Mouse (Mus musculus): ENCODE results near the gene Slc26a6. TPM values are rescaled to one million over a fixed set of nuclear protein-coding genes. Genes with fewer than 3 reads are reported as not detected.
A peak's percentile ranks its signal among the peaks of the same experiment; 100 is the strongest.

The Slc26a6 gene
- total RNA-seq, 2 experiments from 2014 or later = 9.8 to 11.2 TPM

- DNase-seq (ENCODE audit: low spot score in 2 of 2) = peak in 1 of 2 experiments; percentile 56
Measured at GRCm38 (mm10) chr9:108842989-108843388, 10.1 kb upstream of the Slc26a6 start.

GRCm38 (mm10) chr9:108845390-108845789, 7.7 kb upstream of the Slc26a6 start:
- no peak for DNase-seq (ENCODE audit: low spot score in 2 of 2)

- DNase-seq (ENCODE audit: low spot score in 2 of 2) = no peak
Measured at GRCm38 (mm10) chr9:108847374-108847773, 5.7 kb upstream of the Slc26a6 start.

- no peak for DNase-seq (ENCODE audit: low spot score in 2 of 2)
Measured at GRCm38 (mm10) chr9:108848419-108848818, 4.7 kb upstream of the Slc26a6 start.

- DNase-seq (ENCODE audit: low spot score in 2 of 2) = peak; percentile 73 to 88
Measured at GRCm38 (mm10) chr9:108853635-108854240, 655 bp downstream of the Slc26a6 start.

- DNase-seq (ENCODE audit: low spot score in 2 of 2) = peak; percentile 56 to 82
Measured at GRCm38 (mm10) chr9:108854241-108854696, 1.2 kb downstream of the Slc26a6 start.

- no peak for DNase-seq (ENCODE audit: low spot score in 2 of 2)
Measured at GRCm38 (mm10) chr9:108855335-108855734, 2.3 kb downstream of the Slc26a6 start.

- no peak for DNase-seq (ENCODE audit: low spot score in 2 of 2)
Measured at GRCm38 (mm10) chr9:108858792-108859527, 5.9 kb downstream of the Slc26a6 start.

GRCm38 (mm10) chr9:108912308-108912707, 59.2 kb downstream of the Slc26a6 start:
- DNase-seq (ENCODE audit: low spot score in 2 of 2) = no peak

GRCm38 (mm10) chr9:108913161-108913560, 60.1 kb downstream of the Slc26a6 start:
- DNase-seq (ENCODE audit: low spot score in 2 of 2) = no peak

- no peak for DNase-seq (ENCODE audit: low spot score in 2 of 2)
Measured at GRCm38 (mm10) chr9:108913621-108914020, 60.5 kb downstream of the Slc26a6 start.

GRCm38 (mm10) chr9:108914491-108914890, 61.4 kb downstream of the Slc26a6 start, which contains the start of gene Tmem89:
Tmem89 (plus strand) TSS chr9:108914619.
- DNase-seq (ENCODE audit: low spot score in 2 of 2) = no peak

- no peak for DNase-seq (ENCODE audit: low spot score in 2 of 2)
Measured at GRCm38 (mm10) chr9:108925897-108926296, 72.8 kb downstream of the Slc26a6 start.

- DNase-seq (ENCODE audit: low spot score in 2 of 2) = no peak
Measured at GRCm38 (mm10) chr9:108928424-108928823, 75.3 kb downstream of the Slc26a6 start.

- no peak for DNase-seq (ENCODE audit: low spot score in 2 of 2)
Measured at GRCm38 (mm10) chr9:108935991-108936390, 82.9 kb downstream of the Slc26a6 start.

GRCm38 (mm10) chr9:108936418-108937364, 83.6 kb downstream of the Slc26a6 start, which contains the start of gene Uqcrc1:
Uqcrc1 (plus strand) TSS chr9:108936633.
- peak; percentile 89 to 96 for DNase-seq (ENCODE audit: low spot score in 2 of 2)

- DNase-seq (ENCODE audit: low spot score in 2 of 2) = no peak
Measured at GRCm38 (mm10) chr9:108945111-108945510, 92.0 kb downstream of the Slc26a6 start.

GRCm38 (mm10) chr9:108945608-108946007, 92.5 kb downstream of the Slc26a6 start:
- DNase-seq (ENCODE audit: low spot score in 2 of 2) = no peak

GRCm38 (mm10) chr9:108949231-108949966, 96.3 kb downstream of the Slc26a6 start:
- DNase-seq (ENCODE audit: low spot score in 2 of 2) = peak in 1 of 2 experiments; percentile 34

GRCm38 (mm10) chr9:108949967-108950728, 97.1 kb downstream of the Slc26a6 start:
- DNase-seq (ENCODE audit: low spot score in 2 of 2) = no peak
